Mouse (Mus musculus) heart, embryonic 14.5 days (tissue): ENCODE data around the gene Slc25a23. TPM values are rescaled to one million over a fixed set of nuclear protein-coding genes. Genes with fewer than 3 reads are reported as not detected.

Experiments used
- ATAC-seq: fragments of 200-750 bp; cut with Nextera tagmentation; 2 replicates; pipeline ENCODE4 v1.8.0; 2017; ENCODE audit warnings: low read depth, moderate TSS enrichment; ENCODE audit not compliant: insufficient number of reproducible peaks, insufficient read depth, low FRiP score
- H3K27ac ChIP-seq, 2 experiments: fragments of 200-500 bp in 1 of 2; fragments of 300-500 bp in 1 of 2; sonication (generic) in 1 of 2; replicated peaks in 1 of 2; 2 replicates each; pipeline ENCODE4 v1.5.1; 2012 to 2014; ENCODE audit warnings: low read depth in 2 of 2, low read length in 2 of 2, control low read depth in 1 of 2, mild to moderate bottlenecking in 1 of 2, mixed read lengths in 1 of 2; ENCODE audit not compliant: control insufficient read depth in 1 of 2, insufficient read depth in 1 of 2
- H3K27me3 ChIP-seq: fragments of 300-500 bp; sonication (generic); 2 replicates; pipeline ENCODE4 v1.6.1; 2014; ENCODE audit warnings: mild to moderate bottlenecking, low read length, control low read depth; ENCODE audit not compliant: control insufficient read depth, insufficient read depth
- H3K36me3 ChIP-seq: fragments of 300-500 bp; sonication (generic); 2 replicates; pipeline ENCODE4 v1.6.1; 2014; ENCODE audit warnings: mild to moderate bottlenecking, control low read depth, low read length, mixed read lengths; ENCODE audit not compliant: control insufficient read depth, insufficient read depth
- H3K4me1 ChIP-seq, 2 experiments: fragments of 200-500 bp in 1 of 2; fragments of 300-500 bp in 1 of 2; sonication (generic) in 1 of 2; 2 replicates each; pipeline ENCODE4 v1.6.1; 2012 to 2014; ENCODE audit warnings: low read length in 2 of 2, control low read depth in 1 of 2, mixed read lengths in 1 of 2; ENCODE audit not compliant: control insufficient read depth in 2 of 2, insufficient read depth in 2 of 2
- H3K4me2 ChIP-seq: fragments of 300-500 bp; sonication (generic); 2 replicates; pipeline ENCODE4 v1.6.1; 2014; ENCODE audit warnings: mild to moderate bottlenecking, low read length
- H3K4me3 ChIP-seq, 2 experiments: fragments of 200-500 bp in 1 of 2; fragments of 300-500 bp in 1 of 2; sonication (generic) in 1 of 2; 2 replicates each; pipeline ENCODE4 v1.5.1; 2012 to 2014; ENCODE audit warnings: low read length in 2 of 2, mild to moderate bottlenecking in 2 of 2, control low read depth in 1 of 2, low read depth in 1 of 2, moderate library complexity in 1 of 2; ENCODE audit not compliant: control insufficient read depth in 1 of 2, insufficient read depth in 1 of 2
- H3K9ac ChIP-seq: fragments of 300-500 bp; sonication (generic); 2 replicates; pipeline ENCODE4 v1.6.1; 2014; ENCODE audit warnings: mild to moderate bottlenecking, low read length
- H3K9me3 ChIP-seq: fragments of 300-500 bp; sonication (generic); 2 replicates; pipeline ENCODE4 v1.6.1; 2016; ENCODE audit warnings: low read length, control low read depth; ENCODE audit not compliant: control insufficient read depth
- WGBS: fragments of 180-500 bp; shearing (Covaris S2); extraction: QIAGEN DNeasy Blood & Tissue Kit; methylation state at CpG from one replicate; pipeline ENCODE4 v1.1.7; 2014; 5-methylcytosine and 5-hydroxymethylcytosine counted together
- polyA plus RNA-seq: library from polyadenylated mRNA; unstranded; fragments of >200 nt; fragmentation: Nextera tagmentation; extraction: Ambion mirVana; gene quantifications from 2 replicates; pipeline ENCODE4 v1.2.1, GENCODE M21; 2014

Gene Slc25a23
- polyA plus RNA-seq, 1 experiment from 2014 or later = 18.0 TPM

DNA sequence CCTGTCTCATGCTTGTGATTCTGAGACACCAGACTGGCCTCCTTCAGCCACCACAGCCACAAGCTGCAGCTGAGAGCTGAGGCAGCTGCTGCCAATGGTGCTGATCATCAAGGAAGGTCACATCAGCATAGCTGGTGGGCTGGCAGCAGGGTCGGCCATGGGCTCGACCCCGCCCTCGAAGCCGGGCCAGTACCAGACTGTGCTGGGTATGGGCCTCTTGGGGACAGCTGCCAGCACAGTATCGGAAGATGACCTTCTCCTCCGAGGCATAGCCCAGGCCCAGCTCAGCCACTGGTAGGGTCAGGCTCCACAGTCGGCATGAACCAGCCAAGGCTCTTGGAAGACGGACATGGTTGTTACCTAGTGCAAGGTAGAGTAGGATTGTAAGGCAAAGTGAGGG, 60.2 kb downstream of the Slc25a23 start:
- ATAC-seq = no peak
- no peak overlapping the region for H3K4me2 ChIP-seq
- peaks cover 26 to 29% of the 10 kb centered on the region in 2 experiments for H3K4me1 ChIP-seq
- 91% methylated on average over 9 of the region's 9 CpGs for WGBS
- H3K27me3 ChIP-seq = no peaks in the 10 kb centered on the region
- no peak overlapping the region for H3K27ac ChIP-seq
- H3K36me3 ChIP-seq = peaks cover 66% of the 10 kb centered on the region
- no peaks in the 10 kb centered on the region for H3K9me3 ChIP-seq
- no peak overlapping the region for H3K9ac ChIP-seq
- no peak overlapping the region for H3K4me3 ChIP-seq

DNA sequence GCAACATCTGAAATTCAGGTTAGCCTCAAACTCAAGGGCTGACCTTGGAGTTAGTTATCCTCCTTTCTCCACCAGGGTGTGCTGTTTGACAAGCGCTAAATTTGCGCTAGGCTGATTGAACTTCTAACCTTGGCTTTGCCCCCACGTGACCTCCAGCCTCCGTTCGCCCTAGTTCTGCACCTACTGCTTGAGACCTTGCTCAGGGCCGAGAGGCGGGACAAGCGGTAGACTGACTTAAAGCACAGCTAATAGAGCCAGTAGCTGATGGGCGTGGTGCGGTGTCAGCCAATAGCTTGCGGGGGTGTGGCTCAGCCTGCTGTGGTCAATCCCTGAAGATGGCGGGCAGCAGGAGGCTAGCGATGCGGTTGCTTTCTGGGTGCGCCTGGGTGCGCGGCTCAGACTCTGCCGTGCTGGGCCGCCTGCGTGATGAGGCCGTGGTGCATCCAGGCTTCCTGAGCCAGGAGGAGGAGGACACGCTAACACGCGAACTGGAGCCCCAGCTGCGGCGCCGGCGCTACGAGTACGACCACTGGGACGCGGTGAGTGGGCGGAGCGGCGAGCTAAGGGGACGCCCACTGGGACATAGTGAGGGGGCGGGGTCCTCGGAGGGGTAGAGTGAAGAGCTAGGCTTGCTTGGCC, 62.5 kb downstream of the Slc25a23 start, which contains the start of gene Alkbh7:
TSS of gene Alkbh7 (plus strand) at position 311 of the 639 bp plus-strand sequence.
- peak within 1 kb of the TSS; percentile 61 to 72; a peak in 2 of 4 replicates for H3K27ac ChIP-seq

DNA sequence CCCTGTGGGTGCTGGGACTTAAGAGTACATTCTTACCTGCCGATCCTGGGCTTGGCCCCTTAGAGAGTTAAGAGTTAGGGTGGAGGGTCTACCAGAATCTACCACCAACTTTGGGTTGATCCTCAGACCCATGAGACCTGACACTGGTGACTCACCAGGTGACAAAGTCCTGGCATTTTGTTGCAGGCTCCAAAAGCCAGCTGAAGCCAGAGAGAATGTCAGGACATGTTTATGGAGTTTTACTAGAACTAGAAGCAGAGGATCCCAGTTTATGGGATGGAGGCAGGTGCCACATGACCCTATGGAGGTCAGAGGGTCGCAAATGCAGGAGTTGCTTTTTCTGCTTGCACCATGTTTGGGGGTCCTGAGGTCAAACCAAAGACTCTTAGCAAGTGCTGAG, 63.2 kb downstream of the Slc25a23 start:
- H3K9me3 ChIP-seq = no peaks in the 10 kb centered on the region
- H3K4me3 ChIP-seq = peak overlapping the region in 1 of 2 experiments; percentile 77; a peak in 1 of 4 replicates
- H3K9ac ChIP-seq = peak overlapping the region; percentile 10; the same call in 1 of the 2 replicates
- peak overlapping the region; percentile 11 to 20; a peak in 1 of 4 replicates for H3K27ac ChIP-seq
- no peak for ATAC-seq
- H3K27me3 ChIP-seq = no peaks in the 10 kb centered on the region
- WGBS = 70% methylated on average over 2 of the region's 2 CpGs
- H3K36me3 ChIP-seq = peaks cover 72% of the 10 kb centered on the region
- peak overlapping the region; percentile 63 for H3K4me2 ChIP-seq
- H3K4me1 ChIP-seq = peaks cover 21 to 24% of the 10 kb centered on the region in 2 experiments

More for the DNA sequence above, 62.5 kb downstream of the Slc25a23 start, which contains the start of gene Alkbh7:
- Histone ChIP-seq H3K27me3 (no peaks in the 10 kb centered on the region), H3K36me3 (peaks cover 68% of the 10 kb centered on the region), H3K9me3 (no peaks in the 10 kb centered on the region), H3K4me1 (peaks cover 26 to 29% of the 10 kb centered on the region in 2 experiments), H3K9ac (peak within 1 kb of the TSS; percentile 72), H3K4me2 (peak within 1 kb of the TSS; percentile 63), H3K4me3 (peak within 1 kb of the TSS; percentile 77 to 80)
- ATAC-seq = peak; percentile 99
- under 1% methylated on average over 38 of the region's 38 CpGs for WGBS

DNA sequence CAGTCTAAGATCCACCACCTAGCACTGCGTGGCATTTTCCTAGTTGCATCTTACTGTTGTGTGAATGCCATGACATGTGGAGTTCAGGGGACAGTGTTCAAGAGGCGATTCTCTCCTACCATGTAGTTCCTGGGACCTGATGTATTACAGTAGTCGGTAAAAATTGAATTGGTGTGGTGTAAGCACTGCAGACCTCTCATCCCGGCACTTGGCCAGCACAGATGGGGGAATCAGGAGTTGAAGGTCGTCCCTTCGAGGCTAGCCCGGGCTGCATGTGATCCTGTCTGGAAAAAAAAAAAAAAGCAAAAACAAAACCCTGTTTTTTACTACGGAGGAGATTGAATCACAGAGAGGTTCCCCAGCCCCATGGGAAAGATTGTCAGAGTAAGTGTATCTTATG, 64.6 kb downstream of the Slc25a23 start:
- H3K4me2 ChIP-seq = no peak overlapping the region
- no peaks in the 10 kb centered on the region for H3K27me3 ChIP-seq
- H3K4me1 ChIP-seq = peaks cover 13 to 15% of the 10 kb centered on the region in 2 experiments; a peak in 3 of 4 replicates
- ATAC-seq = no peak
- peaks cover 66% of the 10 kb centered on the region for H3K36me3 ChIP-seq
- no peak overlapping the region for H3K9ac ChIP-seq
- H3K4me3 ChIP-seq = no peak overlapping the region
- 86% methylated on average over 8 of the region's 8 CpGs for WGBS
- H3K27ac ChIP-seq = no peak overlapping the region
- no peaks in the 10 kb centered on the region for H3K9me3 ChIP-seq

Other genes with a start within 250 kb of the Slc25a23 start
- 4.3 and 5.0 TPM in 2 replicates for gene Rfx2, start 228.8 kb downstream of the Slc25a23 start, polyA plus RNA-seq
- not detected in 2 replicates for gene Acsbg2, start 185.4 kb downstream of the Slc25a23 start, polyA plus RNA-seq
- 0.35 and 0.74 TPM in 2 replicates for gene 1700061G19Rik, start 184.4 kb downstream of the Slc25a23 start, polyA plus RNA-seq
- gene Mllt1, start 124.4 kb downstream of the Slc25a23 start, polyA plus RNA-seq = 11.4 and 20.4 TPM in 2 replicates
- 0.16 TPM in 1 of 2 replicates, not detected in the other for gene Acer1, start 77.7 kb downstream of the Slc25a23 start, polyA plus RNA-seq
- gene Clpp, start 69.6 kb downstream of the Slc25a23 start, polyA plus RNA-seq = 120 and 128 TPM in 2 replicates
- 54.9 and 55.7 TPM in 2 replicates for gene Alkbh7, start 62.5 kb downstream of the Slc25a23 start, polyA plus RNA-seq
- gene Pspn, start 59.8 kb downstream of the Slc25a23 start, polyA plus RNA-seq = not detected in 2 replicates
- gene Gtf2f1, start 48.6 kb downstream of the Slc25a23 start, polyA plus RNA-seq = 29.2 and 31.0 TPM in 2 replicates
- gene Gm17949, start 48.4 kb downstream of the Slc25a23 start, polyA plus RNA-seq = 0.34 TPM in 1 of 2 replicates, not detected in the other
- 32.2 and 36.9 TPM in 2 replicates for gene Khsrp, start 28.3 kb downstream of the Slc25a23 start, polyA plus RNA-seq
- gene Slc25a41, start 18.2 kb downstream of the Slc25a23 start, polyA plus RNA-seq = not detected in 2 replicates
- 0.19 and 0.27 TPM in 2 replicates for gene Crb3, start 758 bp downstream of the Slc25a23 start, polyA plus RNA-seq
- gene Dennd1c, start 18.7 kb upstream of the Slc25a23 start, polyA plus RNA-seq = 0.50 and 0.69 TPM in 2 replicates
- 5.6 and 7.5 TPM in 2 replicates for gene Tubb4a, start 27.9 kb upstream of the Slc25a23 start, polyA plus RNA-seq
- 1.9 and 2.8 TPM in 2 replicates for gene Tnfsf9, start 45.5 kb upstream of the Slc25a23 start, polyA plus RNA-seq
- gene Cd70, start 89.9 kb upstream of the Slc25a23 start, polyA plus RNA-seq = not detected in 2 replicates
- not detected in 2 replicates for gene Tnfsf14, start 134.3 kb upstream of the Slc25a23 start, polyA plus RNA-seq
- 0.74 and 1.00 TPM in 2 replicates for gene C3, start 168.3 kb upstream of the Slc25a23 start, polyA plus RNA-seq
- 27.4 and 29.0 TPM in 2 replicates for gene Gpr108, start 188.6 kb upstream of the Slc25a23 start, polyA plus RNA-seq
- gene Trip10, start 189.6 kb upstream of the Slc25a23 start, polyA plus RNA-seq = 32.9 and 33.0 TPM in 2 replicates
- gene Vav1, start 219.2 kb upstream of the Slc25a23 start, polyA plus RNA-seq = 1.4 and 2.2 TPM in 2 replicates